Mouse (Mus musculus): ENCODE results near the gene Tcte2. TPM values are rescaled to one million over a fixed set of nuclear protein-coding genes. Genes with fewer than 3 reads are reported as not detected.

The Tcte2 gene
- polyA plus RNA-seq, 1 experiment from 2014 or later, result 20.3 TPM

DNA sequence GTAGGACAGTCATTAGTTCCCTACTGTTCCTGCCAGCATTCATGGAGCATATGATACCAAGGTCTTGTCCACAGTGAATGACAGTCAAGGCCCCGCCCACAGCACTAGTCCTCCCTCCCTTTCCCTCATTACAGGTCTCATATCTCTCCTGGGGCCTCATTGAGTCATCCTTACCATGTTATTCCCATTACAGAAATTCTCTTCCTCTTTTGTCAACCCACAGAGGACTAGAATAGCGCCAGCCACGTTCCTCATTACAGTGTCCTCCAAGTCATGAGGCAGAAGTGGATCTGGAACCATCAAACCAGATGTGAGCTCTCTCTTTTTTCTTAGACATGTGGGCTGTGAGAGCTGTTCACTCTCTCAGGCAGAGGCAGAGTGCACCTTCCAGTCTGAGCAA, 76.0 kb downstream of the Tcte2 start:
- DNase-seq (ENCODE audit: low spot score) (no peak), ATAC-seq (ENCODE audit: low FRiP score) (no peak)
- Histone ChIP-seq H3K4me2 (replicated peaks) (no peak overlapping the region), H3K4me1 (replicated peaks; ENCODE audit: control insufficient read depth, insufficient read depth, low read length) (0 out of 2 replicates have a peak, but pooled peaks cover 4% of the 10 kb centered on the region), H3K4me3 (replicated peaks; ENCODE audit: low read length) (no peak overlapping the region), H3K9ac (no peak overlapping the region), H3K27me3 (ENCODE audit: control insufficient read depth, insufficient read depth, low read length) (no peaks in the 10 kb centered on the region), H3K9me3 (ENCODE audit: control insufficient read depth, low read length) (no peaks in the 10 kb centered on the region), H3K27ac (no peak overlapping the region), H3K36me3 (replicated peaks; ENCODE audit: control insufficient read depth, insufficient read depth) (no peaks in the 10 kb centered on the region)
- 85% methylated on average over 3 of the region's 3 CpGs for WGBS

- WGBS, result 62% methylated on average over 7 of the region's 7 CpGs
- no peaks in the 10 kb centered on the region for H3K27me3 ChIP-seq (ENCODE audit: control insufficient read depth, insufficient read depth, low read length)
- H3K4me3 ChIP-seq (replicated peaks; ENCODE audit: low read length), result no peak overlapping the region
- no peaks in the 10 kb centered on the region for H3K36me3 ChIP-seq (replicated peaks; ENCODE audit: control insufficient read depth, insufficient read depth)
- H3K9me3 ChIP-seq (ENCODE audit: control insufficient read depth, low read length), result no peaks in the 10 kb centered on the region
- ATAC-seq (ENCODE audit: low FRiP score) (no peak), DNase-seq (ENCODE audit: low spot score) (no peak)
- 0 out of 2 replicates have a peak, but pooled peaks cover 9% of the 10 kb centered on the region for H3K4me1 ChIP-seq (replicated peaks; ENCODE audit: control insufficient read depth, insufficient read depth, low read length)
- no peak overlapping the region for H3K27ac ChIP-seq
- H3K4me2 ChIP-seq (replicated peaks), result no peak overlapping the region
- no peak overlapping the region for H3K9ac ChIP-seq
Observed at GRCm38 (mm10) chr17:13684256-13684655, 77.4 kb downstream of the Tcte2 start.

- WGBS, result 17% methylated on average over 15 of the region's 15 CpGs
- Histone ChIP-seq H3K27ac (peak overlapping the region; percentile 62), H3K36me3 (replicated peaks; ENCODE audit: control insufficient read depth, insufficient read depth) (no peaks in the 10 kb centered on the region), H3K4me1 (replicated peaks; ENCODE audit: control insufficient read depth, insufficient read depth, low read length) (0 out of 2 replicates have a peak, but pooled peaks cover 9% of the 10 kb centered on the region), H3K4me3 (replicated peaks; ENCODE audit: low read length) (peak overlapping the region; percentile 21), H3K9ac (0 out of 2 replicates have a peak overlapping the region, but pooled peaks have one; percentile 31), H3K9me3 (ENCODE audit: control insufficient read depth, low read length) (no peaks in the 10 kb centered on the region), H3K4me2 (replicated peaks) (peak overlapping the region; percentile 29), H3K27me3 (ENCODE audit: control insufficient read depth, insufficient read depth, low read length) (no peaks in the 10 kb centered on the region)
- DNase-seq (ENCODE audit: low spot score) (peak; percentile 46), ATAC-seq (ENCODE audit: low FRiP score) (peak; percentile 47; the same call in 1 of the 2 replicates)
Observed at GRCm38 (mm10) chr17:13683411-13684174, 78.0 kb downstream of the Tcte2 start.

DNA sequence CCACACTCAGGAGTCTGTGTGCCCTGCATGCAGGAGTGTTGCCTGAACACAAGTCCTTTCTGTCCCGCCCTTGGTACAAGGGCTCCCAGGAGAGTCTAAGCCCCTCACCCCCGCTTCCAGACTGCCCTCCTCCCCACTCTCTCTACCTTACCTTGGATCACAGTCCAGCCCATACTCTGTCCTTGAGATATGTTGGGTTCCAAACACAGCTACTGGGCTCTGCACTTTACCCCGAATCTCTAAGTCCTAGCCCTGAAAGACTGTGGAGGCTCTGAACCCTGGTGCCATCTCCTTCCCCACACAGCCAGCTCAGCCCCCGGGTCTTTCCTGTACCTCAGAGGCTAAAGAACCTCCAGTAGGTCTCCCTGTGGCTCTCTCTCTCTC, 78.6 kb downstream of the Tcte2 start:
- peak overlapping the region; percentile 62 for H3K27ac ChIP-seq
- no peaks in the 10 kb centered on the region for H3K9me3 ChIP-seq (ENCODE audit: control insufficient read depth, low read length)
- no peaks in the 10 kb centered on the region for H3K36me3 ChIP-seq (replicated peaks; ENCODE audit: control insufficient read depth, insufficient read depth)
- DNase-seq (ENCODE audit: low spot score) (no peak), ATAC-seq (ENCODE audit: low FRiP score) (no peak)
- 0 out of 2 replicates have a peak, but pooled peaks cover 9% of the 10 kb centered on the region for H3K4me1 ChIP-seq (replicated peaks; ENCODE audit: control insufficient read depth, insufficient read depth, low read length)
- H3K4me3 ChIP-seq (replicated peaks; ENCODE audit: low read length), result peak overlapping the region; percentile 21
- WGBS, result 8% methylated on average over 4 of the region's 4 CpGs
- H3K4me2 ChIP-seq (replicated peaks), result peak overlapping the region; percentile 29
- H3K27me3 ChIP-seq (ENCODE audit: control insufficient read depth, insufficient read depth, low read length), result no peaks in the 10 kb centered on the region
- H3K9ac ChIP-seq, result 0 out of 2 replicates have a peak overlapping the region, but pooled peaks have one; percentile 31

GRCm38 (mm10) chr17:13682378-13683026, 79.1 kb downstream of the Tcte2 start:
- Histone ChIP-seq H3K36me3 (replicated peaks; ENCODE audit: control insufficient read depth, insufficient read depth) (no peaks in the 10 kb centered on the region), H3K4me3 (replicated peaks; ENCODE audit: low read length) (peak overlapping the region; percentile 21), H3K9me3 (ENCODE audit: control insufficient read depth, low read length) (no peaks in the 10 kb centered on the region), H3K4me1 (replicated peaks; ENCODE audit: control insufficient read depth, insufficient read depth, low read length) (0 out of 2 replicates have a peak, but pooled peaks cover 10% of the 10 kb centered on the region), H3K9ac (0 out of 2 replicates have a peak overlapping the region, but pooled peaks have one; percentile 31), H3K4me2 (replicated peaks) (peak overlapping the region; percentile 29), H3K27ac (peak overlapping the region; percentile 62), H3K27me3 (ENCODE audit: control insufficient read depth, insufficient read depth, low read length) (no peaks in the 10 kb centered on the region)
- ATAC-seq (ENCODE audit: low FRiP score) (no peak), DNase-seq (ENCODE audit: low spot score) (no peak)
- 51% methylated on average over 9 of the region's 9 CpGs for WGBS

- H3K9ac ChIP-seq, result no peak overlapping the region
- H3K4me2 ChIP-seq (replicated peaks), result no peak overlapping the region
- WGBS, result 95% methylated on average over 5 of the region's 6 CpGs
- DNase-seq (ENCODE audit: low spot score), result no peak
- no peak overlapping the region for H3K4me3 ChIP-seq (replicated peaks; ENCODE audit: low read length)
- no peak overlapping the region for H3K27ac ChIP-seq
- H3K27me3 ChIP-seq (ENCODE audit: control insufficient read depth, insufficient read depth, low read length), result no peaks in the 10 kb centered on the region
- ATAC-seq (ENCODE audit: low FRiP score), result no peak
- 0 out of 2 replicates have a peak, but pooled peaks cover 14% of the 10 kb centered on the region for H3K4me1 ChIP-seq (replicated peaks; ENCODE audit: control insufficient read depth, insufficient read depth, low read length)
- H3K9me3 ChIP-seq (ENCODE audit: control insufficient read depth, low read length), result no peaks in the 10 kb centered on the region
- no peaks in the 10 kb centered on the region for H3K36me3 ChIP-seq (replicated peaks; ENCODE audit: control insufficient read depth, insufficient read depth)
Observed at GRCm38 (mm10) chr17:13681686-13682085, 79.9 kb downstream of the Tcte2 start.

DNA sequence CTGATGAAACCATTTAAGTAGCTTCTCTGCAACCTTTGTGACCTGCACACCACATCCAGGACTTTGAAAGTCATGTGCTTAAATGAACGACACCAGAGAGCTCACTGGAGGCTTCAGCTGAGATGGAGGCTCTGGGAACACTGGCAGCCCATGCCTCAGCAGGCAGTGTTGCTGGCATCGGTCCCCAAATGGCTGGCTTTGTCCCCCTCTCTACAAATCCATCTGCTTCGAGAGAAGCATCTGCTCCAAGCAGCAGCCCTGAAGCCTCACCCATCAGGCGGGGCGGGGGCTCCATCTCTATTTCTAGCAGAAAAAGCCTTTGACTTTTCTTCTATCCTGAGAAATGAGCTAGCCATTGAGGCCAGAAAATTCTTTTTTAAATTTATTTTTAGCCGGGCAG, 80.5 kb downstream of the Tcte2 start:
- H3K27me3 ChIP-seq (ENCODE audit: control insufficient read depth, insufficient read depth, low read length), result no peaks in the 10 kb centered on the region
- 57% methylated on average over 6 of the region's 6 CpGs for WGBS
- no peaks in the 10 kb centered on the region for H3K36me3 ChIP-seq (replicated peaks; ENCODE audit: control insufficient read depth, insufficient read depth)
- ATAC-seq (ENCODE audit: low FRiP score) (no peak), DNase-seq (ENCODE audit: low spot score) (no peak)
- H3K9me3 ChIP-seq (ENCODE audit: control insufficient read depth, low read length), result no peaks in the 10 kb centered on the region
- H3K4me3 ChIP-seq (replicated peaks; ENCODE audit: low read length), result no peak overlapping the region
- no peak overlapping the region for H3K9ac ChIP-seq
- 0 out of 2 replicates have a peak, but pooled peaks cover 14% of the 10 kb centered on the region for H3K4me1 ChIP-seq (replicated peaks; ENCODE audit: control insufficient read depth, insufficient read depth, low read length)
- H3K4me2 ChIP-seq (replicated peaks), result no peak overlapping the region
- peak overlapping the region; percentile 57 for H3K27ac ChIP-seq

- 0 out of 2 replicates have a peak overlapping the region, but pooled peaks have one; percentile 57 for H3K27ac ChIP-seq
- ATAC-seq (ENCODE audit: low FRiP score), result no peak
Observed at GRCm38 (mm10) chr17:13680318-13680717, 81.3 kb downstream of the Tcte2 start.

DNA sequence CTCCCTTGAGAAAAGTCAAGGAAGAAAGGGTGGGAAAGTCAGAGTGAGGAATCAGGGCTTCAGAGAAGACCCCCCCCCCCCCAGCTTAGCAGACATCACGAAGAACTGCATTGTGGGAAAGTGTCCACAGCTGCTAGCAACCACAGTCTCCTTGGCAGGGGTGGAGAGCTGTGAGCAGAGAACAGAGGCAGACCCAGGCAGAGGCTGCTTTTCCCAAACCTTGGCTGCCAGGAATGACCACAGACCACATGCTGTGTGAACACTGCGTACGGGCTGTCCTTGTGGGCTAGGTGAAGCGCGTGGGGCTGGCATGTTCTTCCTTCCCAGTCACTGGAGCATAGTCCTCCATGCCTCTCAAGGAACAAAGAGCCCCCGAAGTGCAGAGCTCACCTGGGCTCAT, 81.9 kb downstream of the Tcte2 start:
- ATAC-seq (ENCODE audit: low FRiP score) (no peak), DNase-seq (ENCODE audit: low spot score) (no peak)
- H3K36me3 ChIP-seq (replicated peaks; ENCODE audit: control insufficient read depth, insufficient read depth), result no peaks in the 10 kb centered on the region
- H3K9ac ChIP-seq, result no peak overlapping the region
- no peak overlapping the region for H3K4me2 ChIP-seq (replicated peaks)
- H3K27ac ChIP-seq, result 0 out of 2 replicates have a peak overlapping the region, but pooled peaks have one; percentile 57
- no peak overlapping the region for H3K4me3 ChIP-seq (replicated peaks; ENCODE audit: low read length)
- no peaks in the 10 kb centered on the region for H3K9me3 ChIP-seq (ENCODE audit: control insufficient read depth, low read length)
- H3K27me3 ChIP-seq (ENCODE audit: control insufficient read depth, insufficient read depth, low read length), result no peaks in the 10 kb centered on the region
- WGBS, result 74% methylated on average over 6 of the region's 6 CpGs
- H3K4me1 ChIP-seq (replicated peaks; ENCODE audit: control insufficient read depth, insufficient read depth, low read length), result 0 out of 2 replicates have a peak, but pooled peaks cover 14% of the 10 kb centered on the region

More at GRCm38 (mm10) chr17:13680318-13680717, 81.3 kb downstream of the Tcte2 start:
- Histone ChIP-seq H3K9me3 (ENCODE audit: control insufficient read depth, low read length) (no peaks in the 10 kb centered on the region), H3K4me1 (replicated peaks; ENCODE audit: control insufficient read depth, insufficient read depth, low read length) (0 out of 2 replicates have a peak, but pooled peaks cover 14% of the 10 kb centered on the region), H3K27me3 (ENCODE audit: control insufficient read depth, insufficient read depth, low read length) (no peaks in the 10 kb centered on the region), H3K4me3 (replicated peaks; ENCODE audit: low read length) (no peak overlapping the region), H3K36me3 (replicated peaks; ENCODE audit: control insufficient read depth, insufficient read depth) (no peaks in the 10 kb centered on the region), H3K9ac (no peak overlapping the region), H3K4me2 (replicated peaks) (no peak overlapping the region)
- WGBS, result 57% methylated on average over 4 of the region's 4 CpGs
- no peak for DNase-seq (ENCODE audit: low spot score)
